Mouse (Mus musculus) ovary, postnatal 10 days (tissue): Measurements from ENCODE around the gene AU018091.
"Not testable (repeated sequence)": the region's sequence is repeated elsewhere in the genome, so short reads cannot be mapped to it uniquely, and the experiment has no call there.

ENCODE experiments used
- DNase-seq: peaks from one replicate; pipeline ENCODE4 v3.0.0; 2022; ENCODE audit warnings: low spot score

The AU018091 gene

DNA sequence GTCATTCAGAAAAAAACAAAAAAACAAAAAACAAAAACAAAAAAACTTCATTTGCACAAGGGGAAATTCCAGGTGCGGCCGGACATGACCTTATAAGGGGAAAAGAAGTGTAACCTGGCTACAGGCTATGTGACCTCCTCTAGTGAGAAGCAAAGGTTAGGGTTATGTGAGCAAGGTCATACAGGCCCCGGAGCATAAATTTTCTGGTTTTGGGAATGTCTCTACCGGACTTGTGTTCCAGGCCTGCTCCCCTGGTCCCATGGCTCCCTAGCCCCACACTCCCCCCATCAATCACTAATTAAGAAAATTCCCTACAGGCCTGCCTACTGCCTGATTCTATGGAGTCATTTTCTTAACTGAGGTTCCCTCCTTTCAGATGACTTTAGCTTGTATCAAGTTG lies 2.7 kb downstream of the AU018091 start:
- DNase-seq: no peak

DNA sequence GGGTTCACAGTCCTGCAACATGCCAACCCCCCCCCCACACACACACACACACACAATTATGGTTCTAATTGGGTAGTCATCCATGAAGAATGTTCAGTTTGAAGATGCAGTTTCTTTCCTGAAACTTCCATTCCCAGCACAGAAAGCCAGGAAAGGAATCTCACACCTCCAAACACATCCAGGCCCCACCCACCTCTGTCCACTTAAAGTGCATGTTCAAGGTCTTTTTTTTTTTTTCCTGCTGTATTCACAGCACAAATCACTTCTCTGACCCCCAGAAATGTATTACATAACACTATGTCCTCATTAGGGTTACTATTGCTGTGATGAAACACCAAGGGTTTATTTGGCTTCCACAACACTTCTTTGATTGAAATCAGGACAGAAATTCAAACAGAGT lies 4.0 kb downstream of the AU018091 start:
- DNase-seq: no peak

DNA sequence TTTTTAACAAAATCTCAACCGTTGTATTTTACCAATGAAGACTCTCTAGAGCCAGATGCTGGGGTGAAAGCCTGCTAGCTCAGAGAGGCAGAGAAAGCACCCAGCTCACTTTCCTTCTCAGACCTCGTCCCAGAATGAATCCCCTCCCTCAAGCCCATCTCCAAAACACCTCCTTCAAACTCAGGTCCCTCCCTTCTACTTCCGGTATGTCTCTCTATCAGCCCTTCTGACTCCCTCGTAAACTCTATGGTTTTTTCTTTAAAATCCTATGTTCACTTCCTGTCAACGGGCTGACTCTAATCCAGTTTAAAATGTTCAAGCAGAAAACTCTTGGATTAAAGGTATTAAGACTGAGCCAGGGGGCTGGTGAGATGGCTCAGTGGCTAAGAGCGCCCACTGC lies 4.6 kb downstream of the AU018091 start:
- DNase-seq: no peak

DNA sequence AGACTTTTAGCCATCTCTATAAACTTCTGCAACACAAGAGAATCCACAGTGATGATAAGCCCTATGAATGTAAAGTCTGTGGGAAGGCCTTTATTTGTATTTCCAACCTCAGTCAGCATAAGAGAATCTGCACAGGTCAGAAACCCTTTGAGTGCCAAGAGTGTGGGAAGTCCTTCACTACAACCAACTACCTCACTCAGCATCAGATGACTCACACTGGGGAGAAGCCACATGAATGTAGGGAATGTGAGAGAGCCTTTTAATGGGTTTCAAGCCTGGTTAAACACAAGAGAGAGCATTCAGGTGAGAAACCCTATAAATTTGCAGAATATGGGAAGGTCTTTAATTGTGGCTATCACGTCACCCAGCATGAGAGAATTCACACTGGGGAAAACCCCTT lies 18.6 kb downstream of the AU018091 start:
- DNase-seq: no peak

DNA sequence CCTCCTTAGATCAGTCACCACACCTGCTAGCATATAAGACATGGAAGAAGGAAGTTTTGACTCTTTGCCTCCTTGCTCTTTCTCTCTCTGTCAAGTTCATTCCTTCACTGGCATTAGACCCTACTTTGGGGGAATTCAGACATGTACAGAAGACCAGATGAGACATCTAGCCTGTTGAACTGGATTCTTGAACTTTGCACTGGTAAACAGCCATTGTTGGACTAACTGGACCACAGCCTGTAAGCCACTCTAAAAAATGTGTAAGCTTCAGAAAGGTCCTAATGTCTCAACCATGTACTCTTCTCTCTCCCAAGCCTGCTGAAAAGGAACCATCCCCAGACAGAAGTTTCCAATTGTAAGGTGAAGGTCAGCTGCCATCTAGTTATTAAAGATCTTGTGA lies 22.9 kb downstream of the AU018091 start:
- no peak for DNase-seq

DNA sequence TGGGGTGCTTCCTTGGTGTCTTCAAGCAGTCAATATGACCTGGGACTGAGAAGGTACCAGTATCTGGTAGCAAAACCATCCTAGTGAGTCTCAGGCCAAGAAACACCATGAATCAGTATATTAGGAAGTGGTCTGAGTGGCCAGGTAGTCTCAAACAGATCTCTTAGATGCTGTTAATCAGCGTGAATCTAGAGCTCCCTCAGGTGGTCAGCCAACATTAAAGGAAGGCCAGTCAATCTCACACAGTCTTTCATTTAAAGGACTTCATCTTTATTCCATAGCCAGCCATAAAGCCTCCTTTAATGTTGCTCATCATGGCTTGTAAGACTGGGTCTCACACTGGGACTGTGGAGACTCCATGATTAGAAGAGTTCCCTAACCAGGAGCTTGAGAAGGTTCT lies 25.7 kb downstream of the AU018091 start:
- DNase-seq: no peak

DNA sequence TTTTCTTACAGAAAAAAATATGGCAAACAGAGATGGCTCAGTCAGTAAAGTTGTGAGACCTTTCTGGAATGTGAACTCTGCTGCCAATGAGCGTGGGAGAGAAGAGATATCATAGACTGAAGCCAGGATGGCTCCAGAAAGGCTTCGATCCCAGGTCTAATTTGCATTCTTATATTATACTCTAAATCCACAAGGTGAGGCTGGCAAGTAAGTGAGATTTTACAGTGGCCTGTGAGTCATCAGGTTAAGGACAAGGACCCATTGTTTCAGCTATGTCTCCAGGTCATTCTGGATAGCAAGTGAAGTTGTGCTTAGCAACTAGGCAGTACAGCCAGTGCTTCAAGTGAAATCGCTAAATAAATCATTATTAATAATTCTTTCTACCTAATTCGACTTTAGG lies 33.4 kb downstream of the AU018091 start:
- no peak for DNase-seq

DNA sequence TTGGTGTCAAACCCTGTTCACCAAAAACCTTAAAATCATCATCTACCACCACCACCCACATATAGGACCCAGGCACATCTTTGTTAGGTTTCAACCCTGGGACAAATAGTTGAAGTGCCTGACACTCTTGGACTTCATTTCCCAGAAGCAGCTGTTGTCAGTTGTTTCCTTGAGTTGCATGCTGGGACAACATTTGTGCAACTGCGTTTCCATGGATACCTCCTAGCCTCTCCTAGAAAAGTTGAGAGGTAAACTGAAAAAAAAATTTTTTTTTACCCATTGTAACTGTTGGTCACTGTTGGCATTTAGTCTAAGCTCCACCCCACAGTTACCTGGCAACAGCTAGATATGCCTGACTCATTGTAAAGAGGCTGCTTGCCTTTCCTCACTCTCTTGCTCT lies 34.3 kb downstream of the AU018091 start:
- no peak for DNase-seq

DNA sequence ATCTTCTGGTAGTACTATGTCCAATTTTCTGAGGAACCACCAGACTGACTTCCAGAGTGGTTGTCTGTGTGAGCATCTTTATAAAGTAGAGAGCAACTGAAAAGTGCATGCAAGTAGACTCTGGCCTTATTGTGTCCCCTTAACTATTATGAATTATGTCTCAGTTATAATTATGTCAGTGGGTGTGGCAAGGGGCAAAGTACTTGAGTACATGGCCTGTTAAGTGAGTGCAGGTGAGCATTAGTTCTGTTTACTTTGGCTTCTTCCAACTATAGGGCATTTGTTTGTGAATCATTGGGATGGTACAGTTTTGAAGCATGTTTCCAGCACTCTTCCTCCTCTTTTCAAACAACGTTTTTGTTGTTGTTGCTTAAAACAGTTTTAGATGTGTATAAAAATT lies 38.7 kb downstream of the AU018091 start:
- DNase-seq: no peak

DNA sequence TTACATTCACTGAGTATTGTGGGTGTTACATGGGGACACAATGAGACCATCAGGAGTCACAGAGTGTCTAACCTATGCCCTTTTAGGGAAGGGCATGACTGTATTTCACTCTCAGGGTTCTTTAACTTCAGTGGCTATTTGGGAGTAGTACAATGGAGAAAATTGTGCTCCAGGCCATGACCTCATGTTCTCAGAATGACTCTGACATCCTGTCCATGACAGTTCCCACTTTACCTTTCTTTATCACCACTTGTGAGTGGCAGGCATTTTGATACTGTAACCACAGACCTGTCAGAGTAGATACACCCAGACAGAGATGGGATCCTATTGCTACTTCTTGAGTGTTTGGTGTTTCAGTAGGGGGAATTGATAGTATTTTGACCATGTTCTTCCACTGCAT lies 40.4 kb downstream of the AU018091 start:
- not testable (repeated sequence) for DNase-seq

DNA sequence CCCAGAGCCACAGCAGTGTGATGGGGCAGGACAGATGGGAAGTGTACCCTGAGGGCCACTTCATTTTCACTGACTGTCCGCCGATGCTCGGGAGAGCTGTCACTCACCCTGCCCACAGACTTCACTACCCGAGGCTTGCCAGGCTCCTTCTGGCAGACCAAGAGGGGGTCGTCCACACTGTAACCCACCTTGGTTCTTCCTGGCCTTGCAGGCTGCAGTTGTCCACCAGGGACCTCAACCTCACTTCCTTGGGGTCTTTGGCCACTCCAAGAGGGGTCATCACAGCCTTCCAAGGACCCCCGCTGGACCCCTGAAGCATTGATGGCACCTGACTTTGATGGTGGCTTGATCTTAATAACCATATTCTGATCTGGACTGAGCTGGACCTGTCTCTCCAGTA lies 57.8 kb downstream of the AU018091 start:
- DNase-seq: not testable (repeated sequence)

DNA sequence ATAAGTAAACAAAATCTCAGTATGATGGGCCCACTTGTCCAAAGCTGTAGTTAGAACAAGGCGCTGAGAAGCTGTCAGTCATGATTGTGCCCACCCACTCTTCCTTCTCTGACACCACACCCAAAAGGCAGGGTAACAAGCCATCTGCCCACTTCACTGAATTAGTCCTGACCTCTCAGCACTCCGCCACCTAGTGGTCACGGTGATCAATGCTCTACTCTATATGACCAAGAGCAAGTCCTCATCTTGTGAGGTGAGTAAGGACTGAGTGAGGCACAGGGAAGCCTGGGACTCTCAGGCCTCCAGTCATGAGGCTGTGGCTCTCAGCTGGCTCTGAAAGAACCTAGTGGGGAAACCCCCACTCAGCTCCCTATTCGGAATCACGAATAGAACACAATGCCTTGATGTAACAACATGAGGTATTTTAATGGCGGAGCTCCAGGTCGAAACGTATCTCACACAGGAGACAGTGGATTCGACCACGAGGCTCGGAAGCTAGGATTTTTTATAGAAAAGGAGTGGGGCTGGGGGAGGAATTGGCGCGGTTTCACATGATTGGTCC lies 62.4 kb downstream of the AU018091 start:
- not testable (repeated sequence) for DNase-seq
